Mouse (Mus musculus): ENCODE results near the gene Hmgn1. TPM values are rescaled to one million over a fixed set of nuclear protein-coding genes. Genes with fewer than 3 reads are reported as not detected.
A peak's percentile ranks its signal among the peaks of the same experiment; 100 is the strongest.
"Not testable (repeated sequence)": the region's sequence is repeated elsewhere in the genome, so short reads cannot be mapped to it uniquely, and the experiment has no call there.

The Hmgn1 gene
- polyA plus RNA-seq, 1 experiment from 2014 or later, result 714 TPM

- 84% methylated on average over 2 of the region's 2 CpGs for WGBS
- Histone ChIP-seq H3K9me3 (no peaks in the 10 kb centered on the region), H3K36me3 (peaks cover 43% of the 10 kb centered on the region), H3K27me3 (ENCODE audit: insufficient read depth, poor library complexity, severe bottlenecking) (no peaks in the 10 kb centered on the region), H3K4me3 (no peak overlapping the region), H3K4me1 (peaks cover 37% of the 10 kb centered on the region), H3K27ac (no peak overlapping the region)
- DNase-seq (ENCODE audit: low spot score), result no peak
These were observed 26.9 kb upstream of the Hmgn1 start for GRCm38 (mm10) chr16:96154476-96154875.

GRCm38 (mm10) chr16:96151551-96151950 is 24.0 kb upstream of the Hmgn1 start:
- H3K27me3 ChIP-seq (ENCODE audit: insufficient read depth, poor library complexity, severe bottlenecking), result no peaks in the 10 kb centered on the region
- peaks cover 32% of the 10 kb centered on the region for H3K36me3 ChIP-seq
- peak overlapping the region; percentile 65 for H3K27ac ChIP-seq
- no peaks in the 10 kb centered on the region for H3K9me3 ChIP-seq
- peaks cover 49% of the 10 kb centered on the region for H3K4me1 ChIP-seq
- peak; percentile 92 for DNase-seq (ENCODE audit: low spot score)
- no peak overlapping the region for H3K4me3 ChIP-seq
- WGBS, result 18% methylated on average over 9 of the region's 9 CpGs

- H3K27ac ChIP-seq, result peak overlapping the region; percentile 65
- DNase-seq (ENCODE audit: low spot score), result no peak
- H3K36me3 ChIP-seq, result peaks cover 30% of the 10 kb centered on the region
- H3K4me3 ChIP-seq, result no peak overlapping the region
- H3K27me3 ChIP-seq (ENCODE audit: insufficient read depth, poor library complexity, severe bottlenecking), result no peaks in the 10 kb centered on the region
- H3K9me3 ChIP-seq, result no peaks in the 10 kb centered on the region
- peaks cover 55% of the 10 kb centered on the region for H3K4me1 ChIP-seq
- 52% methylated on average over 4 of the region's 4 CpGs for WGBS
These were observed 23.5 kb upstream of the Hmgn1 start for GRCm38 (mm10) chr16:96150995-96151394.

- H3K4me1 ChIP-seq, result peaks cover 57% of the 10 kb centered on the region
- peaks cover 22% of the 10 kb centered on the region for H3K36me3 ChIP-seq
- H3K4me3 ChIP-seq, result peak overlapping the region; percentile 28
- WGBS, result 43% methylated on average over 9 of the region's 9 CpGs
- peak; percentile 91 for DNase-seq (ENCODE audit: low spot score)
- no peaks in the 10 kb centered on the region for H3K9me3 ChIP-seq
- H3K27me3 ChIP-seq (ENCODE audit: insufficient read depth, poor library complexity, severe bottlenecking), result no peaks in the 10 kb centered on the region
- H3K27ac ChIP-seq, result peak overlapping the region; percentile 89
These were observed 21.8 kb upstream of the Hmgn1 start for GRCm38 (mm10) chr16:96149311-96149710.

- DNase-seq (ENCODE audit: low spot score), result peak; percentile 77
- peaks cover 57% of the 10 kb centered on the region for H3K4me1 ChIP-seq
- no peaks in the 10 kb centered on the region for H3K27me3 ChIP-seq (ENCODE audit: insufficient read depth, poor library complexity, severe bottlenecking)
- WGBS, result 43% methylated on average over 6 of the region's 6 CpGs
- peak overlapping the region; percentile 89 for H3K27ac ChIP-seq
- H3K9me3 ChIP-seq, result no peaks in the 10 kb centered on the region
- peaks cover 18% of the 10 kb centered on the region for H3K36me3 ChIP-seq
- peak overlapping the region; percentile 28 for H3K4me3 ChIP-seq
These were observed 21.3 kb upstream of the Hmgn1 start for GRCm38 (mm10) chr16:96148834-96149233.

- no peaks in the 10 kb centered on the region for H3K9me3 ChIP-seq
- WGBS, result under 1% methylated on average over 5 of the region's 5 CpGs
- H3K27ac ChIP-seq, result peak overlapping the region; percentile 86
- peak overlapping the region; percentile 84 for H3K4me3 ChIP-seq
- no peaks in the 10 kb centered on the region for H3K36me3 ChIP-seq
- H3K27me3 ChIP-seq (ENCODE audit: insufficient read depth, poor library complexity, severe bottlenecking), result no peaks in the 10 kb centered on the region
- H3K4me1 ChIP-seq, result peaks cover 47% of the 10 kb centered on the region
- DNase-seq (ENCODE audit: low spot score), result no peak
These were observed 18.3 kb upstream of the Hmgn1 start for GRCm38 (mm10) chr16:96145814-96146213.

- Histone ChIP-seq H3K36me3 (no peaks in the 10 kb centered on the region), H3K27ac (peak within 1 kb of the TSS; percentile 86), H3K9me3 (no peaks in the 10 kb centered on the region), H3K27me3 (ENCODE audit: insufficient read depth, poor library complexity, severe bottlenecking) (no peaks in the 10 kb centered on the region), H3K4me3 (peak within 1 kb of the TSS; percentile 84), H3K4me1 (peaks cover 42% of the 10 kb centered on the region)
- WGBS, result under 1% methylated on average over 68 of the region's 68 CpGs
- peak; percentile 99 for DNase-seq (ENCODE audit: low spot score)
These were observed 17.7 kb upstream of the Hmgn1 start, which contains the start of gene Wrb for GRCm38 (mm10) chr16:96145110-96145800. TSS of gene Wrb (plus strand) at chr16:96145407.

GRCm38 (mm10) chr16:96144748-96145109 is 17.2 kb upstream of the Hmgn1 start:
- not testable (repeated sequence) for H3K27me3 ChIP-seq (ENCODE audit: insufficient read depth, poor library complexity, severe bottlenecking); DNase-seq (ENCODE audit: low spot score); H3K9me3 ChIP-seq; H3K36me3 ChIP-seq
- peaks cover 38% of the 10 kb centered on the region for H3K4me1 ChIP-seq
- H3K4me3 ChIP-seq, result peak overlapping the region; percentile 84
- H3K27ac ChIP-seq, result peak overlapping the region; percentile 86
- WGBS, result 28% methylated on average over 6 of the region's 6 CpGs

GRCm38 (mm10) chr16:96128466-96128865 is 937 bp upstream of the Hmgn1 start:
- no peak for DNase-seq (ENCODE audit: low spot score)
- Histone ChIP-seq H3K4me1 (peaks cover 20% of the 10 kb centered on the region), H3K4me3 (peak overlapping the region; percentile 97), H3K27me3 (ENCODE audit: insufficient read depth, poor library complexity, severe bottlenecking) (no peaks in the 10 kb centered on the region), H3K36me3 (peaks cover 35% of the 10 kb centered on the region), H3K9me3 (no peaks in the 10 kb centered on the region), H3K27ac (peak overlapping the region; percentile 100)
- WGBS, result 3% methylated on average over 9 of the region's 9 CpGs

GRCm38 (mm10) chr16:96127288-96127656 is 257 bp downstream of the Hmgn1 start:
- WGBS, result under 1% methylated on average over 52 of the region's 52 CpGs
- no peak for DNase-seq (ENCODE audit: low spot score)

GRCm38 (mm10) chr16:96126684-96127171 is 801 bp downstream of the Hmgn1 start:
- WGBS, result 3% methylated on average over 19 of the region's 19 CpGs
- peaks cover 50% of the 10 kb centered on the region for H3K36me3 ChIP-seq
- peak; percentile 83 for DNase-seq (ENCODE audit: low spot score)

More at GRCm38 (mm10) chr16:96127288-96127656, 257 bp downstream of the Hmgn1 start:
- peak overlapping the region; percentile 100 for H3K27ac ChIP-seq
- no peaks in the 10 kb centered on the region for H3K9me3 ChIP-seq
- peaks cover 20% of the 10 kb centered on the region for H3K4me1 ChIP-seq
- H3K36me3 ChIP-seq, result peaks cover 47% of the 10 kb centered on the region
- no peaks in the 10 kb centered on the region for H3K27me3 ChIP-seq (ENCODE audit: insufficient read depth, poor library complexity, severe bottlenecking)
- H3K4me3 ChIP-seq, result peak overlapping the region; percentile 97

GRCm38 (mm10) chr16:96120022-96120623 is 7.4 kb downstream of the Hmgn1 start:
- DNase-seq (ENCODE audit: low spot score), result no peak
- H3K27me3 ChIP-seq (ENCODE audit: insufficient read depth, poor library complexity, severe bottlenecking), result no peaks in the 10 kb centered on the region
- no peaks in the 10 kb centered on the region for H3K9me3 ChIP-seq
- no peak overlapping the region for H3K27ac ChIP-seq
- WGBS, result 74% methylated on average over 4 of the region's 4 CpGs
- H3K4me3 ChIP-seq, result no peak overlapping the region
- peaks cover 50% of the 10 kb centered on the region for H3K36me3 ChIP-seq
- H3K4me1 ChIP-seq, result 0 out of 2 replicates have a peak, but pooled peaks cover 3% of the 10 kb centered on the region

More at GRCm38 (mm10) chr16:96126684-96127171, 801 bp downstream of the Hmgn1 start:
- H3K4me3 ChIP-seq, result peak overlapping the region; percentile 97
- H3K27ac ChIP-seq, result peak overlapping the region; percentile 100
- peaks cover 20% of the 10 kb centered on the region for H3K4me1 ChIP-seq
- H3K27me3 ChIP-seq (ENCODE audit: insufficient read depth, poor library complexity, severe bottlenecking), result no peaks in the 10 kb centered on the region
- H3K9me3 ChIP-seq, result no peaks in the 10 kb centered on the region

GRCm38 (mm10) chr16:96114729-96115128 is 12.8 kb downstream of the Hmgn1 start:
- no peak overlapping the region; the same call in 1 of the 2 replicates for H3K27ac ChIP-seq
- DNase-seq (ENCODE audit: low spot score), result no peak
- H3K4me1 ChIP-seq, result peaks cover 3% of the 10 kb centered on the region; the same call in 1 of the 2 replicates
- no peak overlapping the region for H3K4me3 ChIP-seq
- no peaks in the 10 kb centered on the region for H3K27me3 ChIP-seq (ENCODE audit: insufficient read depth, poor library complexity, severe bottlenecking)
- H3K9me3 ChIP-seq, result no peaks in the 10 kb centered on the region
- WGBS, result 44% methylated on average over 4 of the region's 4 CpGs
- H3K36me3 ChIP-seq, result peaks cover 7% of the 10 kb centered on the region; the same call in 1 of the 2 replicates
